Mouse (Mus musculus): ENCODE results near the gene Utrn. TPM values are rescaled to one million over a fixed set of nuclear protein-coding genes. Genes with fewer than 3 reads are reported as not detected.

Gene Utrn
- polyA plus RNA-seq, 1 experiment, result 18.1 TPM

DNA sequence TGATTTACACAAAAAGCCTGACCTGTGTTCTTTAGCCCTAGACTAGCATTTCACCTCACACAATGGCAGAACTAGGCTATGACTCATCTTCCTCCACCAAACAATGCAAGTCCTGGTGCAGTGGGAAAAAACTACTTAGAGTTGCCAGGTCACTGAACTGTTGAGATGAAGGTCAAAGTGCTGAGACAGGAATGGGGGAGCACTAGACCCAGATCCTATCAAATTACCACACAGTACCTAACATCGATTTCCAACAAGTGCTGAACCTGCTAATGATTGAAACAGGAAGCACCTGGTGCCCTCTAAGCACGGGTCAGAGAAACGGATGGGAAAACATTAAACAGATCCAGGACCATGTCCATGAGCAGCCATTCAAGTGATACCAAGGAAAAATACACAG lies 59.5 kb downstream of the Utrn start:
- TF ChIP-seq CTCF (IDR thresholded peaks at IDR 0.05; ENCODE audit: low read depth, low read length) (no peak), POLR2A (IDR thresholded peaks at IDR 0.05; ENCODE audit: borderline replicate concordance, low read depth, low read length) (no peak)
- H3K4me3 ChIP-seq (ENCODE audit: insufficient read depth, low read length), result no peak overlapping the region
- peaks cover 6% of the 10 kb centered on the region for H3K4me1 ChIP-seq (ENCODE audit: control insufficient read depth, insufficient read depth, low read length)
- H3K27ac ChIP-seq (ENCODE audit: insufficient read depth, low read depth, low read length), result no peak overlapping the region

GRCm38 (mm10) chr10:12808467-12808866 lies 60.7 kb downstream of the Utrn start:
- TF ChIP-seq POLR2A (IDR thresholded peaks at IDR 0.05; ENCODE audit: borderline replicate concordance, low read depth, low read length), result no peak
- no peak for TF ChIP-seq CTCF (IDR thresholded peaks at IDR 0.05; ENCODE audit: low read depth, low read length)
- Histone ChIP-seq H3K4me3 (ENCODE audit: insufficient read depth, low read length) (no peak overlapping the region), H3K27ac (ENCODE audit: insufficient read depth, low read depth, low read length) (no peak overlapping the region), H3K4me1 (ENCODE audit: control insufficient read depth, insufficient read depth, low read length) (peaks cover 4% of the 10 kb centered on the region)

- peaks cover 4% of the 10 kb centered on the region for H3K4me1 ChIP-seq (ENCODE audit: control insufficient read depth, insufficient read depth, low read length)
- TF ChIP-seq CTCF (IDR thresholded peaks at IDR 0.05; ENCODE audit: low read depth, low read length) (no peak), POLR2A (IDR thresholded peaks at IDR 0.05; ENCODE audit: borderline replicate concordance, low read depth, low read length) (no peak)
- H3K4me3 ChIP-seq (ENCODE audit: insufficient read depth, low read length), result no peak overlapping the region
- no peak overlapping the region for H3K27ac ChIP-seq (ENCODE audit: insufficient read depth, low read depth, low read length)
Measured at GRCm38 (mm10) chr10:12807706-12808105, 61.5 kb downstream of the Utrn start.

DNA sequence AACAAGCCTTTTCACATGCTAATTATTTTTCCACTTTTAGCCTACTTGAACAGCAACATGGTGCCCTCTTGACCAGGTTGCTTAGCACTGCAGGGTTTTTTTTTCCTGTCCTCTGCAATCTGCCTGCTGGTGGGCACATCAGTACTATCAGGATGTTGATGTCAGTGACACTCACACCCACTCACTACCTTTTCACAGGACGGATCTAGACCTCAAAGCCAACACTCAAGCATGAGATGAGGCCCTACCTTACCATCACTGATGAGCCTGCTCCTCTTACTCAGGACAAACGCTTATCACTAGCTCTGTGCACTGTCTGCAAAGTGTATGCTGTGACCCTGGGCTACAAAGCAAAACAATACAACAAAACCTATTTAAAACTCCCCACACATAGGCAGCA lies 63.3 kb downstream of the Utrn start:
- no peak for TF ChIP-seq POLR2A (IDR thresholded peaks at IDR 0.05; ENCODE audit: borderline replicate concordance, low read depth, low read length)
- Histone ChIP-seq H3K27ac (ENCODE audit: insufficient read depth, low read depth, low read length) (no peak overlapping the region), H3K4me1 (ENCODE audit: control insufficient read depth, insufficient read depth, low read length) (peaks cover 4% of the 10 kb centered on the region), H3K4me3 (ENCODE audit: insufficient read depth, low read length) (no peak overlapping the region)

DNA sequence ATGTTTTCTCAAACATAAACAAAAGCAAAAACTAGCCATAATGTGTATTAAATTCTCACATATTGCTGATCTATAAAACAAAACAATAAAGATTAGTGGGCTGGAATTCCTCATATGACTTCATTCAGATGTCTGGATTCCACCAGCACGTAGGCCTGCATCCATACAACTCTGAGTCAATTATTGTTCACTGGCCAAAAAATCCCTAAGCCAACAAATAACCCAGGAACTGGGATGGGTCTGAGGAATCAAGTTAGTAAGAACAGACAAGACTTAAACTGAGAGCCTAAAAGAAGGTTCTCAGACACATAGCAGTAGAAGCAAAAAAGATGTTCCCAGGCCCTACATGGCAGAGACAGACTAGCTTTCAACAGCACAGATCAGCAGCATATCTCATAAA lies 65.2 kb downstream of the Utrn start:
- Histone ChIP-seq H3K4me1 (ENCODE audit: control insufficient read depth, insufficient read depth, low read length) (no peaks in the 10 kb centered on the region; the same call in 1 of the 2 replicates), H3K4me3 (ENCODE audit: insufficient read depth, low read length) (no peak overlapping the region), H3K27ac (ENCODE audit: insufficient read depth, low read depth, low read length) (no peak overlapping the region)
- TF ChIP-seq POLR2A (IDR thresholded peaks at IDR 0.05; ENCODE audit: borderline replicate concordance, low read depth, low read length) (no peak), CTCF (IDR thresholded peaks at IDR 0.05; ENCODE audit: low read depth, low read length) (no peak)

- Histone ChIP-seq H3K27ac (ENCODE audit: insufficient read depth, low read depth, low read length) (no peak overlapping the region), H3K4me1 (ENCODE audit: control insufficient read depth, insufficient read depth, low read length) (peaks cover 6% of the 10 kb centered on the region), H3K4me3 (ENCODE audit: insufficient read depth, low read length) (no peak overlapping the region)
- TF ChIP-seq CTCF (IDR thresholded peaks at IDR 0.05; ENCODE audit: low read depth, low read length) (no peak), POLR2A (IDR thresholded peaks at IDR 0.05; ENCODE audit: borderline replicate concordance, low read depth, low read length) (no peak)
Measured at GRCm38 (mm10) chr10:12799416-12799815, 69.7 kb downstream of the Utrn start.

DNA sequence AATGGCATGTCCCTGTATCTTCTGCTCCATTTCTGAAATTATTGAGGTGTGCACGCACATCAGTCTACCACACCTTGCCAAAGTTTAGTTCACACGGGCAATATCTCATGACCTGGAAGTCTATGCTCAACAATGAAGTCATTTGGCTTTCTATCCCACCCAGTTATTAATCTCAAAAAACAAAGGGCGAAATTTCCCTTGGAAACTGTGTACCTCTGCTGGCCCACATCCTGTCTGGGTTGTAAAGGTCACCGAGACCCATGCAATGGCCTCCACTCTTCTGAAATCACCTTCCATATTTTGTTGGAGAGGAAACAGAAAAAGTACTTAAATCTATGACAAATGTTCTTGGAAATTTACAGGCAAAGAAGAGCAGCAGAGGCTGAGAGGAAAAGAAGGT lies 70.9 kb downstream of the Utrn start:
- TF ChIP-seq POLR2A (IDR thresholded peaks at IDR 0.05; ENCODE audit: borderline replicate concordance, low read depth, low read length) (no peak), CTCF (IDR thresholded peaks at IDR 0.05; ENCODE audit: low read depth, low read length) (no peak)
- Histone ChIP-seq H3K4me3 (ENCODE audit: insufficient read depth, low read length) (no peak overlapping the region), H3K4me1 (ENCODE audit: control insufficient read depth, insufficient read depth, low read length) (peaks cover 6% of the 10 kb centered on the region), H3K27ac (ENCODE audit: insufficient read depth, low read depth, low read length) (no peak overlapping the region)

DNA sequence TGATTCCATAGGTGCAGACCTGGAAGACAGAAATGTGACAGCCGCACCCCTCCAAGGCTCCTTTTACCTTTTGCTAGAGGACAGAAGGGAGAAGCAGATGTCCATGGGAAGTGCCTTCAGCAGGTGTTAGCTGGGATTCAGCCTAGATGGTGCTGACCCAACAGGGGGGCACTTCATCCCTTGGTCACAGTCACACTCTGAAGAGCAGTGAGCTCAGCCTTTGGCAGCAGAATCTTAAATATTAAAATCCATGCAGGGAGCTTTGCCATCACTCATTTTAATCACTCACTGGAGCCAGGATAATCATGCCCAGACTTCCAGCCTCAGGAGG lies 72.7 kb downstream of the Utrn start:
- H3K4me3 ChIP-seq (ENCODE audit: insufficient read depth, low read length), result no peak overlapping the region
- H3K4me1 ChIP-seq (ENCODE audit: control insufficient read depth, insufficient read depth, low read length), result peaks cover 6% of the 10 kb centered on the region
- no peak overlapping the region for H3K27ac ChIP-seq (ENCODE audit: insufficient read depth, low read depth, low read length)
- no peak for TF ChIP-seq CTCF (IDR thresholded peaks at IDR 0.05; ENCODE audit: low read depth, low read length)

DNA sequence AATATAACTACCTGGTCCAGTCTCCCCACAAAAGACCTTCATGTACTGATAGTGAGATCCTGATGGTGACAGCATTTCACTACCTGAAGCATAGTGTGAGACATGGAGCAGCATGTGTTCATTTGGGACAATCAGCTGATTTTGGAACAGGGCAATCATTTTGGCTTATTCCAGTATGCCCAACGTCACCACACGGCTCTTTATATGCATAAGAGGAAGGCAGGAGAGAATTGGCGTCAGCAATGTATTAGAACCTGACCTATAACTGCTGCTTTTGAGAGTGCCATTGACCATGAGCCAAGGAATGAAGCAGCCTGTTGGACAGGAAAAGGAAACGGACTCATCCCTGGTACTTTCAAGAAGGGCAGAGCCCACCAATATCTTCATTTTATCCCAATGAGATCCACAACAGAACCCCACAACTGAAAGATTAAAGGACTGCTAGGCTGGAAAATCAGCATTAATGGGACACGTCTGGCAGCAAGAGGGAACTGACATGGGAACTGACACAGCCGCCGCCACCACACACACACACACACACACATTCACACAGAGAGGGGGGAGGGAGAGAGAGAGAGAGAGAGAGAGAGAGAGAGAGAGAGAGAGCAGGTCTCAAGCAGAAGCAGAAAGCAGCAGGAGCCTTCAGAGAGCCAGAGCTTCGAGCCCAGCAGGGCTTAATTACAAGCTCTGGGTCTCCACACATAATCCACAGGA lies 73.2 kb downstream of the Utrn start:
- no peak overlapping the region for H3K4me3 ChIP-seq (ENCODE audit: insufficient read depth, low read length)
- no peak for TF ChIP-seq POLR2A (IDR thresholded peaks at IDR 0.05; ENCODE audit: borderline replicate concordance, low read depth, low read length)
- no peak overlapping the region for H3K27ac ChIP-seq (ENCODE audit: insufficient read depth, low read depth, low read length)
- peaks cover 6% of the 10 kb centered on the region for H3K4me1 ChIP-seq (ENCODE audit: control insufficient read depth, insufficient read depth, low read length)

DNA sequence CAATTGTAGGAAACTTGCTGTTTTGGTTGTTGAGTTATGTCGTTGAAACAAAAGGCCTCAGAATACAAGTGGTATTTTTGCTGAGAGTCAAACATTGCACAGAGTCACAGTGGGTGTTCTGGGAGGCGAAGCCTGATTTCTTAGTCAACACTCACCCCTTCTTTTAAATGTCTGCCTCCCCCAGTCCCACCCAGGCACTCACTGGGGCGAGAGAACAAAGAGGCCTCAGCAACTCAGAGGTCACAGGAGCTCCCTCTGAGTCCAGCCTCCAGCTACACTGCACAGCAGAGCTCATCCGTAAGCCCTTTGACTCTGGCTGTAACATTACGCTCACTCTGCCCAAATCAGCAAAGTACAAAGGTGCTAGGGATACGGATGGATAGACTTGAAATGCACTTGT lies 77.1 kb downstream of the Utrn start:
- Histone ChIP-seq H3K27ac (ENCODE audit: insufficient read depth, low read depth, low read length) (no peak overlapping the region), H3K4me3 (ENCODE audit: insufficient read depth, low read length) (no peak overlapping the region), H3K4me1 (ENCODE audit: control insufficient read depth, insufficient read depth, low read length) (peaks cover 9% of the 10 kb centered on the region)
- TF ChIP-seq CTCF (IDR thresholded peaks at IDR 0.05; ENCODE audit: low read depth, low read length), result no peak
- TF ChIP-seq POLR2A (IDR thresholded peaks at IDR 0.05; ENCODE audit: borderline replicate concordance, low read depth, low read length), result no peak

- Histone ChIP-seq H3K27ac (ENCODE audit: insufficient read depth, low read depth, low read length) (no peak overlapping the region), H3K4me3 (ENCODE audit: insufficient read depth, low read length) (no peak overlapping the region), H3K4me1 (ENCODE audit: control insufficient read depth, insufficient read depth, low read length) (peaks cover 3% of the 10 kb centered on the region)
- TF ChIP-seq CTCF (IDR thresholded peaks at IDR 0.05; ENCODE audit: low read depth, low read length) (no peak), POLR2A (IDR thresholded peaks at IDR 0.05; ENCODE audit: borderline replicate concordance, low read depth, low read length) (no peak)
Measured at GRCm38 (mm10) chr10:12790881-12791280, 78.3 kb downstream of the Utrn start.

All from bone marrow macrophage, adult 2 months (primary cell).